ENCODE assay signal across 11 mouse cellular contexts in genomic region chr16:26185288-26186281, GRCm38 (mm10).
DNase-seq lines count a peak whose midpoint lies in the region; ATAC-seq lines count a peak whose summit lies in the region.
"Had no signal": no experiment of that assay in that cellular context is flagged by ENCODE, and none has a peak within 500 bp of the region (broad histone marks: within the 10 kb centered on the region; RNA-seq: fewer than 3 reads in every experiment).

No protein-coding gene starts in this region.

- H3K4me3 ChIP-seq in heart, embryonic 16.5 days (ENCODE audit: low read length) = no peak overlapping the region
- no peak overlapping the region for H3K4me3 ChIP-seq in midbrain, embryonic 10.5 days
- H3K4me3 ChIP-seq in midbrain, embryonic 13.5 days (replicated peaks) = no peak overlapping the region

- no peak for DNase-seq in heart, postnatal 36 days
- peak; percentile 12 for DNase-seq in midbrain, embryonic 10.5 days (ENCODE audit: low spot score)
- DNase-seq in heart, postnatal 4 days = peak; percentile 32
- DNase-seq in yolk sac, embryonic 10.5 days (ENCODE audit: low spot score) = peak; percentile 36
- DNase-seq in spleen, postnatal 36 days (ENCODE audit: low spot score in 2 of 2) = no peak
- DNase-seq in cerebellum, adult 18-20 months = no peak
- DNase-seq: adrenal gland, postnatal 25 days; thymus, postnatal 4 days had no signal

- H3K27ac ChIP-seq in heart, embryonic 16.5 days (ENCODE audit: low read length) = peak overlapping the region; percentile 84
- no peak overlapping the region for H3K27ac ChIP-seq in midbrain, embryonic 10.5 days (replicated peaks)
- H3K27ac ChIP-seq in midbrain, embryonic 13.5 days = no peak overlapping the region
- H3K27ac ChIP-seq: hindbrain, embryonic 14.5 days had no signal

- no peaks in the 10 kb centered on the region for H3K36me3 ChIP-seq in heart, embryonic 16.5 days (ENCODE audit: control insufficient read depth, insufficient read depth)
- H3K36me3 ChIP-seq in midbrain, embryonic 10.5 days = no peaks in the 10 kb centered on the region
- no peaks in the 10 kb centered on the region for H3K36me3 ChIP-seq in midbrain, embryonic 13.5 days

- H3K4me1 ChIP-seq in heart, embryonic 16.5 days (ENCODE audit: control insufficient read depth, insufficient read depth, low read length) = peaks cover 21% of the 10 kb centered on the region
- no peaks in the 10 kb centered on the region for H3K4me1 ChIP-seq in midbrain, embryonic 10.5 days
- no peaks in the 10 kb centered on the region for H3K4me1 ChIP-seq in midbrain, embryonic 13.5 days (replicated peaks)

- WGBS in heart, embryonic 16.5 days = 26% methylated on average over 8 of the region's 8 CpGs
- 61% methylated on average over 8 of the region's 8 CpGs for WGBS in midbrain, embryonic 10.5 days
- 61% methylated on average over 8 of the region's 8 CpGs for WGBS in midbrain, embryonic 13.5 days

- H3K9ac ChIP-seq in heart, embryonic 16.5 days (ENCODE audit: low read length) = no peak overlapping the region
- no peak overlapping the region for H3K9ac ChIP-seq in midbrain, embryonic 13.5 days (replicated peaks)
- H3K9ac ChIP-seq: hindbrain, embryonic 14.5 days had no signal

- H3K4me2 ChIP-seq in heart, embryonic 16.5 days (ENCODE audit: low read depth, low read length) = peak overlapping the region; percentile 7; the same call in 1 of the 2 replicates
- no peak overlapping the region for H3K4me2 ChIP-seq in midbrain, embryonic 13.5 days (replicated peaks)
- H3K4me2 ChIP-seq: hindbrain, embryonic 14.5 days had no signal

- ATAC-seq in heart, embryonic 16.5 days (replicated peaks; ENCODE audit: extremely low read depth, insufficient read depth, low FRiP score) = peak; percentile 77
- ATAC-seq in midbrain, embryonic 13.5 days = no peak

- intact Hi-C loops in heart, postnatal 36 days (cut with DNase I) = no loop called here

- no peaks in the 10 kb centered on the region for H3K9me3 ChIP-seq in heart, embryonic 16.5 days (replicated peaks; ENCODE audit: control insufficient read depth, low read length)
- no peaks in the 10 kb centered on the region; the same call in 1 of the 2 replicates for H3K9me3 ChIP-seq in midbrain, embryonic 10.5 days (replicated peaks)
- no peaks in the 10 kb centered on the region for H3K9me3 ChIP-seq in midbrain, embryonic 13.5 days

- no peaks in the 10 kb centered on the region for H3K27me3 ChIP-seq in heart, embryonic 16.5 days (ENCODE audit: control insufficient read depth, insufficient read depth, low read length)
- no peaks in the 10 kb centered on the region for H3K27me3 ChIP-seq in midbrain, embryonic 10.5 days (ENCODE audit: low read depth, poor library complexity, severe bottlenecking)
- H3K27me3 ChIP-seq in midbrain, embryonic 13.5 days = no peaks in the 10 kb centered on the region

Comparison
In these comparisons a context has a peak if more than half of its experiments do, and no peak if none do; other contexts are left out.
1. DNase-seq: peak in midbrain, embryonic 10.5 days (single experiment), heart, postnatal 4 days (single experiment) and yolk sac, embryonic 10.5 days (single experiment); none in heart, postnatal 36 days (0 of 2), spleen, postnatal 36 days (0 of 2) and cerebellum, adult 18-20 months (0 of 2).